Mouse (Mus musculus): ENCODE measurements at regions not wholly inside any gene's neighbourhood (a gene's known extent, or its start where the extent isn't known, plus 50 kb on each side); places are given as distances from the start of the nearest gene placed in this dataset.

GRCm38 (mm10) chr13:28866686-28867085 is 86.8 kb downstream of the Sox4 start:
- Histone ChIP-seq H3K27me3 (no peaks in the 10 kb centered on the region), H3K27ac (no peak overlapping the region), H3K4me3 (no peak overlapping the region), H3K9me3 (no peaks in the 10 kb centered on the region), H3K9ac (no peak overlapping the region), H3K4me1 (peaks cover 12% of the 10 kb centered on the region; the same call in 1 of the 2 replicates), H3K4me2 (no peak overlapping the region), H3K36me3 (peaks cover 13% of the 10 kb centered on the region)
- no peak for ATAC-seq (ENCODE audit: insufficient number of reproducible peaks, low FRiP score, low TSS enrichment, low read depth)
- 76% methylated on average over 3 of the region's 3 CpGs for WGBS

GRCm38 (mm10) chr13:28860601-28861000 is 92.9 kb downstream of the Sox4 start:
- 74% methylated on average over 2 of the region's 2 CpGs for WGBS
- Histone ChIP-seq H3K4me3 (no peak overlapping the region), H3K4me1 (no peaks in the 10 kb centered on the region), H3K4me2 (no peak overlapping the region), H3K27ac (no peak overlapping the region), H3K27me3 (no peaks in the 10 kb centered on the region), H3K9me3 (no peaks in the 10 kb centered on the region), H3K36me3 (peaks cover 9% of the 10 kb centered on the region; the same call in 1 of the 2 replicates), H3K9ac (no peak overlapping the region)
- no peak for ATAC-seq (ENCODE audit: insufficient number of reproducible peaks, low FRiP score, low TSS enrichment, low read depth)

- no peak for ATAC-seq (ENCODE audit: insufficient number of reproducible peaks, low FRiP score, low TSS enrichment, low read depth)
- H3K4me2 ChIP-seq = no peak overlapping the region
- 47% methylated on average over 11 of the region's 11 CpGs for WGBS
- H3K4me3 ChIP-seq = no peak overlapping the region
- H3K36me3 ChIP-seq = peaks cover 6% of the 10 kb centered on the region; the same call in 1 of the 2 replicates
- H3K27me3 ChIP-seq = no peaks in the 10 kb centered on the region
- H3K9me3 ChIP-seq = no peaks in the 10 kb centered on the region
- no peaks in the 10 kb centered on the region for H3K4me1 ChIP-seq
- H3K9ac ChIP-seq = no peak overlapping the region
- no peak overlapping the region for H3K27ac ChIP-seq
Measured at GRCm38 (mm10) chr13:28859829-28860427, 93.6 kb downstream of the Sox4 start.

- Histone ChIP-seq H3K36me3 (0 out of 2 replicates have a peak, but pooled peaks cover 5% of the 10 kb centered on the region), H3K4me1 (0 out of 2 replicates have a peak, but pooled peaks cover 4% of the 10 kb centered on the region), H3K4me2 (no peak overlapping the region), H3K27ac (no peak overlapping the region), H3K4me3 (no peak overlapping the region), H3K27me3 (no peaks in the 10 kb centered on the region), H3K9me3 (no peaks in the 10 kb centered on the region), H3K9ac (no peak overlapping the region)
- 86% methylated on average over 6 of the region's 6 CpGs for WGBS
- no peak for ATAC-seq (ENCODE audit: insufficient number of reproducible peaks, low FRiP score, low TSS enrichment, low read depth)
Measured at GRCm38 (mm10) chr13:28858001-28858400, 95.5 kb downstream of the Sox4 start.

GRCm38 (mm10) chr13:28857201-28857600 is 96.3 kb downstream of the Sox4 start:
- 78% methylated on average over 6 of the region's 6 CpGs for WGBS
- H3K4me3 ChIP-seq = no peak overlapping the region
- 0 out of 2 replicates have a peak, but pooled peaks cover 4% of the 10 kb centered on the region for H3K4me1 ChIP-seq
- ATAC-seq (ENCODE audit: insufficient number of reproducible peaks, low FRiP score, low TSS enrichment, low read depth) = no peak
- H3K4me2 ChIP-seq = no peak overlapping the region
- H3K27ac ChIP-seq = no peak overlapping the region
- no peaks in the 10 kb centered on the region for H3K27me3 ChIP-seq
- no peaks in the 10 kb centered on the region for H3K9me3 ChIP-seq
- H3K9ac ChIP-seq = no peak overlapping the region
- H3K36me3 ChIP-seq = 0 out of 2 replicates have a peak, but pooled peaks cover 5% of the 10 kb centered on the region

- Histone ChIP-seq H3K27ac (no peak overlapping the region), H3K4me3 (no peak overlapping the region), H3K4me1 (0 out of 2 replicates have a peak, but pooled peaks cover 4% of the 10 kb centered on the region), H3K36me3 (0 out of 2 replicates have a peak, but pooled peaks cover 5% of the 10 kb centered on the region), H3K9ac (no peak overlapping the region), H3K27me3 (no peaks in the 10 kb centered on the region), H3K9me3 (no peaks in the 10 kb centered on the region), H3K4me2 (no peak overlapping the region)
- WGBS = 76% methylated on average over 4 of the region's 4 CpGs
- ATAC-seq (ENCODE audit: insufficient number of reproducible peaks, low FRiP score, low TSS enrichment, low read depth) = no peak
Measured at GRCm38 (mm10) chr13:28856472-28856871, 97.0 kb downstream of the Sox4 start.

- H3K36me3 ChIP-seq = 0 out of 2 replicates have a peak, but pooled peaks cover 5% of the 10 kb centered on the region
- H3K27ac ChIP-seq = no peak overlapping the region
- no peaks in the 10 kb centered on the region for H3K27me3 ChIP-seq
- 0 out of 2 replicates have a peak, but pooled peaks cover 4% of the 10 kb centered on the region for H3K4me1 ChIP-seq
- 82% methylated on average over 9 of the region's 9 CpGs for WGBS
- no peak overlapping the region for H3K4me2 ChIP-seq
- no peak overlapping the region for H3K9ac ChIP-seq
- no peak overlapping the region for H3K4me3 ChIP-seq
- no peak for ATAC-seq (ENCODE audit: insufficient number of reproducible peaks, low FRiP score, low TSS enrichment, low read depth)
- H3K9me3 ChIP-seq = no peaks in the 10 kb centered on the region
Measured at GRCm38 (mm10) chr13:28854247-28854646, 99.3 kb downstream of the Sox4 start.

- no peaks in the 10 kb centered on the region for H3K9me3 ChIP-seq
- 87% methylated on average over 5 of the region's 5 CpGs for WGBS
- H3K4me2 ChIP-seq = no peak overlapping the region
- H3K36me3 ChIP-seq = no peaks in the 10 kb centered on the region
- no peak for ATAC-seq (ENCODE audit: insufficient number of reproducible peaks, low FRiP score, low TSS enrichment, low read depth)
- no peak overlapping the region for H3K9ac ChIP-seq
- H3K4me1 ChIP-seq = peaks cover 6% of the 10 kb centered on the region; the same call in 1 of the 2 replicates
- no peak overlapping the region for H3K4me3 ChIP-seq
- H3K27me3 ChIP-seq = no peaks in the 10 kb centered on the region
- no peak overlapping the region for H3K27ac ChIP-seq
Measured at GRCm38 (mm10) chr13:28848305-28848704, 105.2 kb downstream of the Sox4 start.

GRCm38 (mm10) chr13:28847478-28847877 is 106.0 kb downstream of the Sox4 start:
- Histone ChIP-seq H3K9ac (no peak overlapping the region), H3K27me3 (no peaks in the 10 kb centered on the region), H3K27ac (no peak overlapping the region), H3K4me2 (no peak overlapping the region), H3K4me3 (no peak overlapping the region), H3K4me1 (peaks cover 6% of the 10 kb centered on the region; the same call in 1 of the 2 replicates), H3K36me3 (no peaks in the 10 kb centered on the region), H3K9me3 (no peaks in the 10 kb centered on the region)
- WGBS = 81% methylated on average over 3 of the region's 3 CpGs
- no peak for ATAC-seq (ENCODE audit: insufficient number of reproducible peaks, low FRiP score, low TSS enrichment, low read depth)

GRCm38 (mm10) chr13:28844495-28844894 is 109.0 kb downstream of the Sox4 start:
- Histone ChIP-seq H3K27ac (no peak overlapping the region), H3K4me1 (peaks cover 11% of the 10 kb centered on the region; the same call in 1 of the 2 replicates), H3K4me3 (no peak overlapping the region), H3K4me2 (no peak overlapping the region), H3K9me3 (no peaks in the 10 kb centered on the region), H3K27me3 (no peaks in the 10 kb centered on the region), H3K36me3 (no peaks in the 10 kb centered on the region), H3K9ac (no peak overlapping the region)
- ATAC-seq (ENCODE audit: insufficient number of reproducible peaks, low FRiP score, low TSS enrichment, low read depth) = no peak
- 79% methylated on average over 3 of the region's 3 CpGs for WGBS

GRCm38 (mm10) chr13:28842811-28843210 is 110.7 kb downstream of the Sox4 start:
- H3K4me2 ChIP-seq = no peak overlapping the region
- H3K4me3 ChIP-seq = no peak overlapping the region
- ATAC-seq (ENCODE audit: insufficient number of reproducible peaks, low FRiP score, low TSS enrichment, low read depth) = no peak
- no peak overlapping the region for H3K27ac ChIP-seq
- H3K27me3 ChIP-seq = no peaks in the 10 kb centered on the region
- H3K4me1 ChIP-seq = peaks cover 22% of the 10 kb centered on the region
- 81% methylated on average over 3 of the region's 3 CpGs for WGBS
- H3K36me3 ChIP-seq = no peaks in the 10 kb centered on the region
- H3K9me3 ChIP-seq = no peaks in the 10 kb centered on the region
- H3K9ac ChIP-seq = no peak overlapping the region

GRCm38 (mm10) chr13:28840142-28840541 is 113.4 kb downstream of the Sox4 start:
- no peaks in the 10 kb centered on the region for H3K27me3 ChIP-seq
- H3K4me2 ChIP-seq = no peak overlapping the region
- H3K4me3 ChIP-seq = no peak overlapping the region
- H3K4me1 ChIP-seq = peaks cover 22% of the 10 kb centered on the region
- no peak overlapping the region for H3K27ac ChIP-seq
- H3K36me3 ChIP-seq = no peaks in the 10 kb centered on the region
- no peak for ATAC-seq (ENCODE audit: insufficient number of reproducible peaks, low FRiP score, low TSS enrichment, low read depth)
- H3K9me3 ChIP-seq = no peaks in the 10 kb centered on the region
- no peak overlapping the region for H3K9ac ChIP-seq
- 57% methylated on average over 5 of the region's 5 CpGs for WGBS

Measured in limb, embryonic 15.5 days (tissue).